Mouse (Mus musculus) hindbrain, embryonic 16.5 days (tissue): Measurements from ENCODE around the gene Nxt2. TPM values are rescaled to one million over a fixed set of nuclear protein-coding genes. Genes with fewer than 3 reads are reported as not detected.

Experiments
- ATAC-seq: fragments of 200-750 bp; cut with Nextera tagmentation; 2 replicates; pipeline ENCODE4 v1.8.0; 2017; ENCODE audit warnings: moderate TSS enrichment, moderate library complexity
- H3K27ac ChIP-seq: fragments of 300-500 bp; sonication (generic); 2 replicates; pipeline ENCODE4 v1.5.1; 2014; ENCODE audit warnings: low read depth, mild to moderate bottlenecking, control low read depth, low read length, moderate library complexity
- H3K27me3 ChIP-seq: fragments of 300-500 bp; sonication (generic); replicated peaks from 2 replicates; pipeline ENCODE4 v1.6.1; 2014; ENCODE audit warnings: low read length; ENCODE audit not compliant: control insufficient read depth, insufficient read depth
- H3K36me3 ChIP-seq: fragments of 300-500 bp; sonication (generic); 2 replicates; pipeline ENCODE4 v1.6.1; 2014; ENCODE audit warnings: mild to moderate bottlenecking, low read length, moderate library complexity, mixed read lengths; ENCODE audit not compliant: control insufficient read depth, insufficient read depth
- H3K4me1 ChIP-seq: fragments of 300-500 bp; sonication (generic); 2 replicates; pipeline ENCODE4 v1.6.1; 2014; ENCODE audit warnings: low read depth, low read length; ENCODE audit not compliant: control insufficient read depth, insufficient read depth
- H3K4me2 ChIP-seq: fragments of 300-500 bp; sonication (generic); 2 replicates; pipeline ENCODE4 v1.6.1; 2014; ENCODE audit warnings: mild to moderate bottlenecking, low read length, control low read depth, moderate library complexity
- H3K4me3 ChIP-seq: fragments of 300-500 bp; sonication (generic); 2 replicates; pipeline ENCODE4 v1.5.1; 2014; ENCODE audit warnings: mild to moderate bottlenecking, low read length, control low read depth, moderate library complexity
- H3K9ac ChIP-seq: fragments of 300-500 bp; sonication (generic); 2 replicates; pipeline ENCODE4 v1.6.1; 2014; ENCODE audit warnings: low read depth, mild to moderate bottlenecking, control low read depth, low read length, moderate library complexity
- H3K9me3 ChIP-seq: fragments of 300-500 bp; sonication (generic); 2 replicates; pipeline ENCODE4 v1.6.1; 2014; ENCODE audit warnings: mild to moderate bottlenecking, low read length, moderate library complexity; ENCODE audit not compliant: control insufficient read depth
- WGBS: fragments of 180-500 bp; shearing (Covaris S2); extraction: QIAGEN DNeasy Blood & Tissue Kit; methylation state at CpG from one replicate; pipeline ENCODE4 v1.1.7; 2014; 5-methylcytosine and 5-hydroxymethylcytosine counted together
- polyA plus RNA-seq: library from polyadenylated mRNA; unstranded; fragments of >200 nt; fragmentation: Nextera tagmentation; extraction: Ambion mirVana; gene quantifications from 2 replicates; pipeline ENCODE4 v1.2.1, GENCODE M21; 2015

Nxt2 gene
- polyA plus RNA-seq, 1 experiment from 2014 or later, result 25.4 TPM

- WGBS, result 61% methylated on average over 5 of the region's 5 CpGs
- Histone ChIP-seq H3K36me3 (no peaks in the 10 kb centered on the region), H3K4me2 (no peak overlapping the region), H3K27me3 (peaks cover 2% of the 10 kb centered on the region; the same call in 1 of the 2 replicates), H3K4me3 (no peak overlapping the region), H3K4me1 (no peaks in the 10 kb centered on the region), H3K9me3 (no peaks in the 10 kb centered on the region), H3K9ac (no peak overlapping the region), H3K27ac (no peak overlapping the region)
- no peak for ATAC-seq
Observed at GRCm38 (mm10) chrX:142285905-142286304, 59.3 kb downstream of the Nxt2 start.

Other genes starting within 250 kb of the Nxt2 start
- 0.11 TPM in 2 replicates for gene Gucy2f, start 29.8 kb upstream of the Nxt2 start, polyA plus RNA-seq
- gene Kcne1l, start 79.5 kb downstream of the Nxt2 start, polyA plus RNA-seq, result 43.7 and 48.9 TPM in 2 replicates
- gene Acsl4, start 163.8 kb downstream of the Nxt2 start, polyA plus RNA-seq, result 25.5 and 26.5 TPM in 2 replicates